Mouse (Mus musculus) embryonic facial prominence, embryonic 11.5 days (tissue): ENCODE data around the gene Slc22a3. TPM values are rescaled to one million over a fixed set of nuclear protein-coding genes. Genes with fewer than 3 reads are reported as not detected.
A peak's percentile ranks its signal among the peaks of the same experiment; 100 is the strongest.

Experiments
- ATAC-seq: fragments of 200-750 bp; cut with Nextera tagmentation; replicated peaks from 2 replicates; pipeline ENCODE4 v1.8.0; 2017; ENCODE audit warnings: low read depth; ENCODE audit not compliant: insufficient number of reproducible peaks, low FRiP score, low TSS enrichment
- DNase-seq: peaks from one replicate; pipeline ENCODE4 v3.0.0-alpha.2; 2015; ENCODE audit warnings: low spot score
- H3K27ac ChIP-seq: fragments of 300-500 bp; sonication (generic); replicated peaks from 2 replicates; pipeline ENCODE4 v1.5.1; 2014; ENCODE audit warnings: mild to moderate bottlenecking, low read depth, low read length, control low read depth
- H3K27me3 ChIP-seq: fragments of 300-500 bp; sonication (generic); 2 replicates; pipeline ENCODE4 v1.6.1; 2014; ENCODE audit warnings: mild to moderate bottlenecking, low read length, moderate library complexity, mixed read lengths; ENCODE audit not compliant: control insufficient read depth, insufficient read depth
- H3K36me3 ChIP-seq: fragments of 300-500 bp; sonication (generic); replicated peaks from 2 replicates; pipeline ENCODE4 v1.6.1; 2014; ENCODE audit warnings: low read depth, mild to moderate bottlenecking, low read length, moderate library complexity, mixed read lengths; ENCODE audit not compliant: control insufficient read depth, insufficient read depth
- H3K4me1 ChIP-seq: fragments of 300-500 bp; sonication (generic); 2 replicates; pipeline ENCODE4 v1.6.1; 2014; ENCODE audit warnings: low read length, mixed read lengths; ENCODE audit not compliant: control insufficient read depth, insufficient read depth
- H3K4me2 ChIP-seq: fragments of 300-500 bp; sonication (generic); 2 replicates; pipeline ENCODE4 v1.6.1; 2014; ENCODE audit warnings: low read depth, mild to moderate bottlenecking, control low read depth, low read length, moderate library complexity
- H3K4me3 ChIP-seq: fragments of 300-500 bp; sonication (generic); 2 replicates; pipeline ENCODE4 v1.5.1; 2014; ENCODE audit warnings: low read depth, low read length, control low read depth
- H3K9ac ChIP-seq: fragments of 300-500 bp; sonication (generic); replicated peaks from 2 replicates; pipeline ENCODE4 v1.6.1; 2014; ENCODE audit warnings: mild to moderate bottlenecking, control low read depth, low read length
- H3K9me3 ChIP-seq: fragments of 300-500 bp; sonication (generic); replicated peaks from 2 replicates; pipeline ENCODE4 v1.6.1; 2016; ENCODE audit warnings: mild to moderate bottlenecking, low read length, inconsistent platforms, mixed read lengths; ENCODE audit not compliant: control insufficient read depth
- WGBS: fragments of 180-500 bp; shearing (Covaris S2); extraction: QIAGEN DNeasy Blood & Tissue Kit; methylation state at CpG from one replicate; pipeline ENCODE4 v1.1.7; 2014; 5-methylcytosine and 5-hydroxymethylcytosine counted together
- polyA plus RNA-seq: library from polyadenylated mRNA; unstranded; fragments of >200 nt; fragmentation: Nextera tagmentation; extraction: Ambion mirVana; gene quantifications from 2 replicates; pipeline ENCODE4 v1.2.1, GENCODE M21; 2014

Gene Slc22a3
- polyA plus RNA-seq, 1 experiment from 2014 or later, result 0.21 TPM

GRCm38 (mm10) chr17:12385049-12385794 lies 122.3 kb downstream of the Slc22a3 start:
- Histone ChIP-seq H3K4me2 (no peak overlapping the region), H3K36me3 (no peaks in the 10 kb centered on the region), H3K27ac (no peak overlapping the region), H3K4me3 (no peak overlapping the region), H3K9ac (no peak overlapping the region), H3K27me3 (no peaks in the 10 kb centered on the region), H3K9me3 (no peaks in the 10 kb centered on the region), H3K4me1 (no peaks in the 10 kb centered on the region)
- ATAC-seq (no peak), DNase-seq (no peak)
- 73% methylated on average over 8 of the region's 8 CpGs for WGBS

- Histone ChIP-seq H3K4me3 (no peak overlapping the region), H3K4me1 (no peaks in the 10 kb centered on the region), H3K27me3 (no peaks in the 10 kb centered on the region), H3K9ac (no peak overlapping the region), H3K27ac (no peak overlapping the region), H3K9me3 (no peaks in the 10 kb centered on the region), H3K4me2 (no peak overlapping the region), H3K36me3 (no peaks in the 10 kb centered on the region)
- 25% methylated on average over 2 of the region's 2 CpGs for WGBS
- no peak for ATAC-seq
- peak; percentile 45 for DNase-seq
Observed at GRCm38 (mm10) chr17:12382531-12382930, 125.0 kb downstream of the Slc22a3 start.

- Histone ChIP-seq H3K27ac (no peak overlapping the region), H3K4me2 (no peak overlapping the region), H3K9me3 (no peaks in the 10 kb centered on the region), H3K27me3 (no peaks in the 10 kb centered on the region), H3K36me3 (no peaks in the 10 kb centered on the region), H3K9ac (no peak overlapping the region), H3K4me3 (no peak overlapping the region), H3K4me1 (no peaks in the 10 kb centered on the region)
- WGBS, result 84% methylated on average over 2 of the region's 2 CpGs
- DNase-seq, result no peak
- no peak for ATAC-seq
Observed at GRCm38 (mm10) chr17:12381579-12381978, 125.9 kb downstream of the Slc22a3 start.

GRCm38 (mm10) chr17:12380287-12380686 lies 127.2 kb downstream of the Slc22a3 start:
- Histone ChIP-seq H3K4me2 (no peak overlapping the region), H3K9ac (no peak overlapping the region), H3K36me3 (no peaks in the 10 kb centered on the region), H3K4me1 (no peaks in the 10 kb centered on the region), H3K4me3 (no peak overlapping the region), H3K9me3 (no peaks in the 10 kb centered on the region), H3K27me3 (no peaks in the 10 kb centered on the region), H3K27ac (no peak overlapping the region)
- DNase-seq, result no peak
- no peak for ATAC-seq
- 92% methylated on average over 4 of the region's 4 CpGs for WGBS

GRCm38 (mm10) chr17:12377981-12378705 lies 129.4 kb downstream of the Slc22a3 start, which contains the start of gene Plg:
Gene Plg (plus strand): TSS chr17:12378608.
- H3K36me3 ChIP-seq, result no peaks in the 10 kb centered on the region
- ATAC-seq, result no peak
- 89% methylated on average over 11 of the region's 11 CpGs for WGBS

GRCm38 (mm10) chr17:12373601-12374144 lies 133.8 kb downstream of the Slc22a3 start:
- H3K27me3 ChIP-seq, result no peaks in the 10 kb centered on the region
- DNase-seq (no peak), ATAC-seq (no peak)
- H3K4me2 ChIP-seq, result no peak overlapping the region
- no peak overlapping the region for H3K4me3 ChIP-seq
- no peaks in the 10 kb centered on the region for H3K36me3 ChIP-seq
- no peak overlapping the region for H3K9ac ChIP-seq
- H3K9me3 ChIP-seq, result no peaks in the 10 kb centered on the region
- H3K4me1 ChIP-seq, result no peaks in the 10 kb centered on the region
- 80% methylated on average over 3 of the region's 3 CpGs for WGBS
- no peak overlapping the region for H3K27ac ChIP-seq

More at GRCm38 (mm10) chr17:12377981-12378705, 129.4 kb downstream of the Slc22a3 start, which contains the start of gene Plg:
- no peaks in the 10 kb centered on the region for H3K9me3 ChIP-seq
- no peak within 1 kb of the TSS for H3K27ac ChIP-seq
- DNase-seq, result no peak
- no peak within 1 kb of the TSS for H3K9ac ChIP-seq
- H3K27me3 ChIP-seq, result no peaks in the 10 kb centered on the region
- no peak within 1 kb of the TSS for H3K4me3 ChIP-seq
- H3K4me1 ChIP-seq, result no peaks in the 10 kb centered on the region
- H3K4me2 ChIP-seq, result no peak within 1 kb of the TSS

- Histone ChIP-seq H3K9ac (no peak overlapping the region), H3K27me3 (no peaks in the 10 kb centered on the region), H3K4me2 (no peak overlapping the region), H3K4me3 (no peak overlapping the region), H3K9me3 (no peaks in the 10 kb centered on the region), H3K27ac (no peak overlapping the region), H3K36me3 (no peaks in the 10 kb centered on the region), H3K4me1 (no peaks in the 10 kb centered on the region)
- 34% methylated on average over 4 of the region's 4 CpGs for whole genome bisulfite sequencing
- DNase-seq, result peak; percentile 77
- ATAC-seq, result 0 out of 2 replicates have a peak, but pooled peaks have one; percentile 14
Observed at GRCm38 (mm10) chr17:12372021-12372420, 135.5 kb downstream of the Slc22a3 start.
